Mouse (Mus musculus) urinary bladder, adult 18-20 months (tissue): Measurements from ENCODE around the gene Sgms1.
"Not testable (repeated sequence)": the region's sequence is repeated elsewhere in the genome, so short reads cannot be mapped to it uniquely, and the experiment has no call there.

Experiments used
- DNase-seq, 2 experiments: peaks; one replicate each; pipeline ENCODE4 v3.0.0; 2022; ENCODE audit warnings: low spot score in 2 of 2, mixed read lengths in 2 of 2

Sgms1 gene

GRCm38 (mm10) chr19:32137904-32138303, 251.6 kb downstream of the Sgms1 start:
- no peak for DNase-seq

GRCm38 (mm10) chr19:32136888-32137625, 252.5 kb downstream of the Sgms1 start:
- DNase-seq = no peak

- not testable (repeated sequence) for DNase-seq
These were observed 257.6 kb downstream of the Sgms1 start for GRCm38 (mm10) chr19:32131707-32132488.

- no peak for DNase-seq
These were observed 260.2 kb downstream of the Sgms1 start for GRCm38 (mm10) chr19:32129281-32129680.

- no peak for DNase-seq
These were observed 262.2 kb downstream of the Sgms1 start for GRCm38 (mm10) chr19:32127180-32127850.

GRCm38 (mm10) chr19:32124155-32124554, 265.4 kb downstream of the Sgms1 start:
- DNase-seq = no peak

GRCm38 (mm10) chr19:32123196-32123595, 266.3 kb downstream of the Sgms1 start:
- DNase-seq = no peak

- no peak for DNase-seq
These were observed 268.7 kb downstream of the Sgms1 start for GRCm38 (mm10) chr19:32120798-32121197.

GRCm38 (mm10) chr19:32119666-32120065, 269.8 kb downstream of the Sgms1 start:
- DNase-seq = no peak

GRCm38 (mm10) chr19:32118496-32118895, 271.0 kb downstream of the Sgms1 start:
- DNase-seq = no peak

- no peak for DNase-seq
These were observed 272.0 kb downstream of the Sgms1 start for GRCm38 (mm10) chr19:32117484-32118018.

GRCm38 (mm10) chr19:32111866-32112790, 277.4 kb downstream of the Sgms1 start:
- no peak for DNase-seq

GRCm38 (mm10) chr19:32107771-32108306, 281.7 kb downstream of the Sgms1 start, which contains the start of gene Asah2:
Gene Asah2, minus strand, starts transcription at chr19:32108211.
- peak; percentile 60 to 71 for DNase-seq

- DNase-seq = no peak
These were observed 282.8 kb downstream of the Sgms1 start for GRCm38 (mm10) chr19:32106750-32107149.

- DNase-seq = no peak
These were observed 285.3 kb downstream of the Sgms1 start for GRCm38 (mm10) chr19:32104217-32104616.

- no peak for DNase-seq
These were observed 286.6 kb downstream of the Sgms1 start for GRCm38 (mm10) chr19:32102976-32103300.

GRCm38 (mm10) chr19:32102294-32102975, 287.1 kb downstream of the Sgms1 start:
- DNase-seq = no peak

- no peak for DNase-seq
These were observed 290.9 kb downstream of the Sgms1 start for GRCm38 (mm10) chr19:32098582-32098981.

- no peak for DNase-seq
These were observed 297.2 kb downstream of the Sgms1 start for GRCm38 (mm10) chr19:32092358-32092757.

GRCm38 (mm10) chr19:32090804-32091203, 298.7 kb downstream of the Sgms1 start:
- DNase-seq = no peak
